Mouse (Mus musculus) urinary bladder, adult 18-20 months (tissue): ENCODE results near the gene Smim20.
A peak's percentile ranks its signal among the peaks of the same experiment; 100 is the strongest.

Experiments
- DNase-seq, 2 experiments: peaks; one replicate each; pipeline ENCODE4 v3.0.0; 2022; ENCODE audit warnings: low spot score in 2 of 2, mixed read lengths in 2 of 2

Smim20 gene

GRCm38 (mm10) chr5:53266931-53267853, at the start of gene Smim20:
Gene Smim20, plus strand, starts transcription at chr5:53267083.
- peak; percentile 78 to 81 for DNase-seq

DNA sequence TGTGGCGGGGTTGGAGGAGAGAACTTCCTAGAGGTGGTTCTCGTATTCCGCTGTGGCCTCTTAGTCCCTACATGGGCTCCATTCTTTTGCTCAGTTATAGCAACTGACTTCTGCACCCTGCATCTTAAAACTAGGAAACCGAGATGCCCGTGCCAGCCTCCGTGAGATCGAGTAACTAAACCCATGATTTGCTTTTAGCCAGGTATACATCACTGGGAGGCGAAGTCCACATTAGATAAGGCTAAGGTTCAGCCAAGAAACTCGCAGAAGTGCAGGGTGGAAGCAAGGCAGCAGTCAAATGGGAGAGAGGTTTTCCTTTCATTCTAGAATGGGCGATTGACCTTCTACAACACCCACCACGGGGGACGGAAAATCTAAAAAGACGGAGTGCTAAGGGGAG, 41.4 kb upstream of the Smim20 start:
- no peak for DNase-seq

DNA sequence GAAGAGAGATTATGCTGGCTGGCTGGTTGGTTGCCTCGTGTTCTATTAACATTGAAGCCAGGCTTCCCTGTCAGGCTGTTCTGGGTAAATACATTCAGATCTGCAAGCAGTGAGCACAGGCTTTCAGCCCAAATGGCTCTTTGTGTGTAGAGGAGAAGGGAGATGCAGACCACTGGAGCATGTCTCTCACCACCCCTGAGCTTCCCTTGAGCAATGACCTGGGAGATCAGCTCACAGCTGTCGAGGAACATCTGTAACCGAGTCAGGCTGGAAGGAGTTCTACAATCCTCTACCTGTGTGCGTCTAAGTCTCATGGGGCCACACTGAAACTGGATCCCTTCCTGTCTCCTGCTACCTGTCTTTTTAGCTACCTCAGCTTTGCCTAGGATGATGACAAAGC, 36.3 kb upstream of the Smim20 start:
- no peak for DNase-seq

- no peak for DNase-seq
These were observed 31.3 kb upstream of the Smim20 start for GRCm38 (mm10) chr5:53235551-53235950.

GRCm38 (mm10) chr5:53236136-53236535, 30.7 kb upstream of the Smim20 start:
- DNase-seq, result peak in 1 of 2 experiments; percentile 71

DNA sequence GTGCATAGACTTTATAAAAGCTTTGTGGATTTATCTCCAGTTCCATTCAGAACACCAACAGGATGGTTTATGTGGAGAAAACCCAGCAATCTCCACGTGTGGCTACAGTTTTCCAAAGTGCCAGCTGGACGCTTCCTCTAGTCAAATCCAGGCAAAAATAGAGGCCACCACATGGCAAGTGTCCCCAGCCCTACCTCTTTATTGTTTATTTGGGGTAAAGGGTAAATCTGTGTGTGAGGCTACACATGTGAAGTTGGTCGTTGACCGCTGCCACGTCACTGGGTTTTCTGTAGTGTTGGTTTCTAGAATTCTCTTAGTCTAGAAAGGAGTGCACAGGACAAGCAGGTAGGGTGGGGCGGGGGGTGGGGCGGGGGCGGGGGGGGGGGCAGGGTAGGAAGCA, 30.1 kb upstream of the Smim20 start:
- no peak for DNase-seq

DNA sequence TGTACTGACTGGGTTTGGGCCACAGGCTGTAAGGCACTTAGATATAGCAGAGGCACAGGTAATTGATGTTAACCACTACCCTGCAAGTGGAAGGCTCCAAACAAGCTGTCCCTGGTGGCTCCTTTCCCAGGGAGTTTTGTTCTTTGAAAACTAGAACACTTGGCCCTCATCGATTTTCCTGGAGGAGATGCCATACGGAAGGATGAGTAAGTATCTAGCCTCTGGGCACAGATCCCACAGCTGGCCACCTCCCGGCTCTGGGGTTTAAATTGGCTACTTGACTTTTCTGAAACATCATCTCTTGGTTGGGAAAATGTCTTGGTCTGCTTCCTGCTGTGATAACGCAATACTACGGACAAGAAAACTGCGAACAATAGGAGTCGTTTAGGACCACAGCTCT, 28.1 kb upstream of the Smim20 start:
- DNase-seq, result no peak

DNA sequence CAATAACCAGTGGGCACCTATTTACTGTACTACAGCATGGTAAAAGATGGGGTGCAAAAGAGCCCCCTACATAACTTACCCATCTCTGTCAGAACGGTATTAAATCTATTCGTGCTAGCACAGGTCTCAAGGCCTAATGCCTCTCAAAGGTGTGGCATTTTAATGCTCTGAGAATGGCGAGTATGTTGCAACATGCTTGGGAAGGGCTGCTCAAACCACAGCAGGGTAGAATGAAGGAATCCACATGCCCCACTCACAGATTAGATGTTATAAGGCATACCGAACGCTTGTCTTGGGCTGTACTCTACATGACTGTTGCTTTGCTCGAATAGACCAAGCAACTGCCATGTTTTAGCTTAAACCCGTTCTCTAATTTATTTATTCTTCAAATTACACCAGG, 27.7 kb upstream of the Smim20 start:
- no peak for DNase-seq

GRCm38 (mm10) chr5:53239831-53240440, 26.9 kb upstream of the Smim20 start:
- DNase-seq, result no peak

- DNase-seq, result peak; percentile 16 to 27
These were observed 25.8 kb upstream of the Smim20 start for GRCm38 (mm10) chr5:53241109-53241508.

- DNase-seq, result no peak
These were observed 24.9 kb upstream of the Smim20 start for GRCm38 (mm10) chr5:53241963-53242362.

DNA sequence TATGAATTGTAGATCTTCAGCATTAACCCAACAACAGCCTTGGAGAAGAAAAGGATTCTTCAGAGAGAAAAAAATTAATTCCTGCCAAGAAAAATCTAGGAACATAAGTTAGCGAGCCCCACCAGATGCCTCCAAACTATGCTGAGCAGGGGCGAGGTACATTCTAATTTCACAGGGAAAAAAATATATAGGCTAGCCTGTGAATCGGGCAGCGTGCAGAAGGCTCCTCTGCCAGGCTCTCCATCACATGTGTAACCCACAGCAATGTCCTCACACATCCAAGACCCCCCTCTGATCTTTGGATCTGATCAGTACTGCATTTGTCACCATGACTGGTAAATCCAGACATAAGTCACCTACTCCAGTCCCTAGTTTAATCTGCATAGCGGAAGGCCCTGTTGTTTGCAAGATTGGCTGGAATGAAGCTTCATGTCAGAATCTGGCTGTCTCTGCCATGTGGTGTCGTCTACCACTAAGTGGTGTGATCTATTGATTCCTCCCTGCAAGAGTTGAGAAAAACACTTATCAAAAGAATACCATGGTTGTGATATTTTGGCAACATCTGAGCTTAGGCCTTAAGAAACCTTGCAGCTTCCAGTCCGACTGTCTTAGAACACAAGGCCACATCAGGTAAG, 23.9 kb upstream of the Smim20 start:
- no peak for DNase-seq

DNA sequence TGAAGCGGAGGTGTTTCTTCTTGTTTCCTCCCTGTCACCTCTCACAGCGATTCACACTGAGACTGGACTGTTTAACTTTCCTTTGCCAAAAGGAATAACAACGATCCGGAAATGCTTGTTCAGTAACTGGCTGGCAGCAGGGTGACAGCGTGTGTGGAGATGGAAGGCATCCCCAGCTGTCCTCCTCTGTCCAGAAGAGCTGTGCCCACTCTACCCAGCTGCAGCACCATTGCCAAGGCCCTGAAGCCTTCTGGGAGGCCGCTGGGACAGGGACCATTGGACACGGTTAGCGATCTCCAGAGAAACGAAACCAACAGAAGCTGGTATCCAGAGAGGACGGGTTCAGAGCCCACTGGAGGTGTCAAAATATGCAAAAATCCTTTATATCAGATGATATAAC, 22.9 kb upstream of the Smim20 start:
- no peak for DNase-seq

DNA sequence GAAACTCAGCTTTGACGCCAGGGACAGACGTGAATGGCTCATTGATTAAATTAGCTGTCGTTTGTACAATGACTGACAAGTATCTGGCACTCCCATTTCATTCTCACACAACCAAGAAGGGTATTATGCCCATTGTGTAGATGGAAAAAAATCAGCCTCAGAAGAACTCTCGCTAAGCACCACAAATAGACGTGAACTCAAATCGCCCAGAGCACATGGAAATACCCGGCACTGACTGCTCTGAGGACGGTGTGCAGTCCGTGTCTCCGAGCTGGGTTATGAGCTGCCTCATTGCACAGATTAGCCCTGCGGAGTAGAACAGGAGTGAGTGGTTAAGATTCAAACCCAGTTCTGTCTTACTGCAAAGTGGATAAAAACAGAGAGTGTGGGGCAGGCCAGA, 18.4 kb upstream of the Smim20 start:
- DNase-seq, result no peak

DNA sequence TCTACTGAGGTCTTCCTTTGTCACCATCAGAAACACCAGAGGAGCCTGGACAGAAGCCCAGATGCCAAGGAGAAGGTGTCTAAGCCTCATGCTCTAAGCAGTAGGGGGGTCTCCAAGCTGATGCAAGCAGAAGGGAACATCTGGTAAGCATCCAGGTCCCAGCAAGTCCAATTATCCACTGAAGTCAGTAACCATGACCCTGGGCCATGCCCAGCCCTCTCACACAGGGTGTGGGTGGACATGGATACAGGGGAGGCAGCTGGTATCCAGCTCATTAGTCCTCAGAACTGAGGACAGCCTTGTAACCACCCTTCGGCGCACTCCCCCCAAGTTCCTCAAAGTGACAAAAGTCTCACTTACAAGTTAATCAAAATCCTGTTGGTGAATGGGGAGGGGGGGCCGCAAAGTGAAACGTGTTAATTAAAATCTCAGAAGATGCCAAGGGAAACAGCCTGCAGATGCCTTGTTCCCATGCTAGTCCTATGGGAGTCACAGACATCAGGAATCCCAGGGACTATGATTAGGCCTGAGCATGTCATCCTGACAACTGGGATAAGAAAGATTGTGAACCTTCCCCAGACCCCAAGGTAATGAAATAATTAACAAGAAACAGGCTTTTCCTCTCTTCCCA, 17.3 kb upstream of the Smim20 start:
- no peak for DNase-seq

- no peak for DNase-seq
These were observed 12.7 kb upstream of the Smim20 start for GRCm38 (mm10) chr5:53254154-53254553.

DNA sequence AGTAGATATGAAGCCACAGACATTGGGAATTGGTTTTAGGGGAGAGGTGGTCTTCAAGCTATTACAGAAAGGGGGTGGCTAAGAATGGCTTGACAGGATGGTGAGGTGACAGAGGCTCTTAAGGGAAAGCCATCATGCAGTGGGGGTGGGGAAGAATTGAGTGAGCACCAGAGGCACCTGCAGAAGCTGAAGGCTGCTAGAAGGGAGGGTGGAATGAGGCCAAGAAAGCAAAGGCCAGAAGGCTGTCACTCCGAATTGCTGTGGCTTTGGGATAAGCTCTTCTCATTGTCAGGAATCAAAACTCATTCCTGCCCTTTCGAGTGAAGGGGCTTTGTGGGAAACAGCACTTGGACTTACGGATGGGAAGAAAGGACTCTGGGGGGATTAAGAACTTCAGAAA, 12.1 kb upstream of the Smim20 start:
- no peak for DNase-seq

DNA sequence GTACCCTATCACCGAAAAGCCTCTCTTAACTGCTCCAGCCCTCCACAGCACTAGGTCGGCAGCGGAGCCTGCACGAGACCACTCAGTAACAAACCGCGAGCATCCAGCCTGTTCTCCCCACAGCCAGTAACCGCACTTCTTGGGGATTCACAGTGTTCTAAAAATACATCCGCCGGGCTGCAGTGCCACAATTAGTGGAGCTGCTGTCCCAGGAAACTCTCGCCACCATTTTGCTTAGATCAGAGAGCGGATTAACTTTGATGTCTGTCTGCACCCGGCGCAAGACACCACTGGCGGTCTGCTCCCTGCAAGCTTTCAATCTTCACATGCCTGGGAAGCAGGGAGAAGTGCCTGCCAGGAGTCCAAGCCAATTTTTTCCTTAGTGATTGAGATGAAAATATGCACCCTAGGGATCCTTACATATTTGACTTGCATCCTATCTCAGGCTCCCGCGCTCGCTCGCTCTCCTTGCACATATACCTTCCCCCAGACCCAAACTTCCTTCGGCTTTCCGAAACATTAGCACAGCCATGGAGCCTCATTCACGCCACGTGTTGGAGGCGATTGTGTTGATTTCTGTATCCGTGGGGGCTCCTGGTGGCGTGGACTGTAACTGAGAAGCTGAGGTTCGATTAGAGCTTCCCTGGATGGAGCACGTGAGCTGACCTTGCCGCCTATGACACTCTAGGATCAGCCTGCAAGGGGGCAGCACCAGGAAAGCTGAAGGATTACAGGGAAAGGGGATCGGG, 8.7 kb upstream of the Smim20 start:
- no peak for DNase-seq

DNA sequence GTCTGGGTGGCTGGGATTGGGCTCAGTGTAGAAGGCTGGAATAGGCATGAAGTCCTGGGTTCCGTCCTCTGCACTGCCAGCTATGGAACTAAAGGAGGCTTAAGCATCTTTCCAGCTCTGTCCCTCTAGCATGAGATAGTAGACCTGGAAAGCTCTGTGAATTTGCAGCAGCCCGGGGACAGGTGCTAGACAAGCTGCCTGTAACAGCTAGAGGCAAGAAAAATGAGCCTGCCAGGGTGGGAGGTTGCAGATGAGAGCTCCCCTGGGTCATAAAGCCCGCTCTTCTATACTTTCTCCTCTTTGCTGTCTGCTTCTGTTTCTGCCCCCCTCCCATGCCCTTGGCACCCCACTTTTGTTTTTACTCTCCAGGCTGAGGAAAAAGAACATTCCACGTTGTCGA, 7.0 kb upstream of the Smim20 start:
- no peak for DNase-seq

DNA sequence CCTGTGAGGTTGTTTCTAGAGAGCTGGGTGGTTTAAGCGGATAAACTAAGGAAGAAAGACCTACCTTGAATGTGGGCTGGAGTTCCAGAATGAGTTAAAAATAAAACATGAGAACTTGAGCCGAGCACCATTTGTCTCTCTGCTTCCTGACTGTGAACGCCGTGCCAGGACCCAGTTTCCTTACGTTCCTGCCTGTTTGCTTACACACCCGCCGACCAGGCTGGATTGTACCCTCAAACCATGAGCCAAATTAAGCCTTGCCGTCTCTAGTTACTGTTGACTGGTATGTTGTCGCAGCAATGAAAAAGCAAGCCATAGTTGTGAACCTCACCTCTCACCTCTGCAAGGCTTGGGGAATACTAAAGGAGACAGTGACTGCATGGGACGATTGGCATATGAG, 4.9 kb upstream of the Smim20 start:
- DNase-seq, result no peak

DNA sequence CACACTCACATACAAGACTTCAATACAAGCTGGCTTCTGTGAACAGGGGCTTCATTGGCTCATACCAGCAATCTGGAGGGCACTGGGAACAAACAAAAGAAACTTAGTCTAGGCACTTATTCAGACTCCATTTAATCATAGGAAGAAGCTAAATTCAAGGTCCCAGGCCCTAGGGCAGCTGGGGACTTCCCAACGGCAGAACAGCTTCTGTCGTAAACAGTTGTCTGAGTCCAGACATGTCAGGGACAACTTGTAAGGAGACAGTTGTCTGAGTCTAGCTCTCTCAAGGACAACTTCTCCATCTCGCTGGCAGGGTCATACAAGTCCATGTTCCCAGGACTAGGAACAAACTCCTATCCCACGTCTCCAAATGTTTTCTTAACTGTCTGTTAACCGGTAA, 2.8 kb upstream of the Smim20 start:
- DNase-seq, result no peak

DNA sequence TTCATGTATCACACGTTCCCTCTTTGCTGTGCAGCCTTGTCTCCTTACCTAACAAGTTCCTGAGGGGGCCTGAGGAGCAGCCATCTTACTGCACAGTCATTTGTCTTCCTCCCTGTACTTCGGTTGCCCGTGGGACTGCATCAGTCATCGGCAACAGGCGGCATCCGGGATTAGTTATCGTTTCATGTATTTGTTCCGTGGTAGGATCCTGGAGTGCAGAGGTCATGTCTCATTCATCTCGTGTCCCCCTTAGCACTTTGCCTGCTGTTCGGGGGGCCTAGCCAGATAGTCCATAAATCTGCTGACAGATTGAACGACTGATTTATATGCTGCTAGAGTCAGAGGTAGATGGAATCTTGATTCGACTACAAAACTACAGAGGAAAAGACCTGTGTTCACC, 1.1 kb upstream of the Smim20 start:
- DNase-seq, result no peak
